Mouse (Mus musculus) adrenal gland, adult 10 weeks (tissue): ENCODE results near the gene Kiss1r. TPM values are rescaled to one million over a fixed set of nuclear protein-coding genes. Genes with fewer than 3 reads are reported as not detected.

ENCODE experiments used
- polyA plus RNA-seq: library from polyadenylated mRNA; stranded (reverse); fragments of 350-450 nt; fragmentation: Illumina TruSeq; extraction: RNeasy Lipid Tissue Mini Kit (QIAGEN cat#74804); gene quantifications from one replicate; pipeline ENCODE4 v1.2.3, GENCODE M21; 2014; ENCODE audit warnings: low read depth, low replicate concordance

Kiss1r gene
- polyA plus RNA-seq, result not detected

GRCm38 (mm10) chr10:79916808-79917531 is at the start of gene Kiss1r:
Gene Kiss1r (plus strand): TSS chr10:79916971.

DNA sequence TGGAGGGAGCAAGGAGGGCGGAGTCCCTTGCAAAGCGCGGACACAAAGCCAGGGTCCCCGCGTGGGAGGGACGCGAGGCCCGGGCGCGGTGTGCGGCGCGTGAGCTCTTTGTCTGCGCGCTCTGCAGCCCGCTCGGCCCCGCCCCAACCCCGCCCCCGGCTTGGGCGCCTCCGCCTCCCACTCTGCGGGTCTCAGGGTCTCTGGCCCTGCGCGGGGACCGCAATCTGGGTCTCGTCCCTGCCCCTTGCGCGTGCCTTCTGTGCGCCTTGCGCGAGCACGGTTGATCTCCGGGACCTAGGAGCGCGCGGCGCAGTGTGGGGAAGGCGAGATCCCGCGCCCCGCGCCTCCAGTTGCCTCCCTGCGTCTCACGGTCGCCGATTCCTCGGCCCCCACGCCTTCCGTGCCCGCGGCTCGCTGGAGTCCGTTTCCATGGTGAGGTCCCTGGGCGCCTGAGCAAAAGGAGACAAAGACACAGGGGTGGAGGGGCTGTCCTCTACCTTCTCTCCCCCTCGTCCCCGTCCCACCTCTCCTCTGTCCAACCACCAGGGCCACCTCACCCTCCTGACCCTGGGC is 42.4 kb upstream of the Kiss1r start, which contains the start of the genes Prtn3 and Plppr3:
Gene Prtn3 (plus strand): TSS at position 187 of the 573 bp plus-strand sequence.
Gene Plppr3 (minus strand): TSS at position 345 of the 573 bp plus-strand sequence.

DNA sequence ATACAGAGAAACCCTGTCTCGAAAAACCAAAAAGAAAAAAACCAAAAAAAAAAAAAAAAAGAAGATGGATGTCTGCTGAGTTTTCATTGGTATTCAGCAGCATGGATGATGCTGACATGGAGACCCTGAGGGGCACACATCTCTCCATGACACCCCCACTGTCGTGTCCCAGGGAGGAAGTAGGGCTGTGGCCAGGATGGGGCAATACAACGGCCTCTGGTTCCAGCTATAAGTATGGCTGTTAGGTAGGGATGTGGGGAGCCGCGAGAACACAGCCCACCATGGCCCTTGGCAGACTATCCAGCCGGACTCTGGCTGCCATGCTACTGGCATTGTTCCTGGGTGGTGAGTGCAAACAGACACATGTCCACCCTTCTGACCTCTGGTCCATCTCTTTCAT is 30.7 kb upstream of the Kiss1r start, which contains the start of gene Elane:
Gene Elane (plus strand): TSS at position 194 of the 400 bp plus-strand sequence.

GRCm38 (mm10) chr10:79890670-79891069 is 26.1 kb upstream of the Kiss1r start, which contains the start of gene Cfd:
Gene Cfd (plus strand): TSS chr10:79890853.

DNA sequence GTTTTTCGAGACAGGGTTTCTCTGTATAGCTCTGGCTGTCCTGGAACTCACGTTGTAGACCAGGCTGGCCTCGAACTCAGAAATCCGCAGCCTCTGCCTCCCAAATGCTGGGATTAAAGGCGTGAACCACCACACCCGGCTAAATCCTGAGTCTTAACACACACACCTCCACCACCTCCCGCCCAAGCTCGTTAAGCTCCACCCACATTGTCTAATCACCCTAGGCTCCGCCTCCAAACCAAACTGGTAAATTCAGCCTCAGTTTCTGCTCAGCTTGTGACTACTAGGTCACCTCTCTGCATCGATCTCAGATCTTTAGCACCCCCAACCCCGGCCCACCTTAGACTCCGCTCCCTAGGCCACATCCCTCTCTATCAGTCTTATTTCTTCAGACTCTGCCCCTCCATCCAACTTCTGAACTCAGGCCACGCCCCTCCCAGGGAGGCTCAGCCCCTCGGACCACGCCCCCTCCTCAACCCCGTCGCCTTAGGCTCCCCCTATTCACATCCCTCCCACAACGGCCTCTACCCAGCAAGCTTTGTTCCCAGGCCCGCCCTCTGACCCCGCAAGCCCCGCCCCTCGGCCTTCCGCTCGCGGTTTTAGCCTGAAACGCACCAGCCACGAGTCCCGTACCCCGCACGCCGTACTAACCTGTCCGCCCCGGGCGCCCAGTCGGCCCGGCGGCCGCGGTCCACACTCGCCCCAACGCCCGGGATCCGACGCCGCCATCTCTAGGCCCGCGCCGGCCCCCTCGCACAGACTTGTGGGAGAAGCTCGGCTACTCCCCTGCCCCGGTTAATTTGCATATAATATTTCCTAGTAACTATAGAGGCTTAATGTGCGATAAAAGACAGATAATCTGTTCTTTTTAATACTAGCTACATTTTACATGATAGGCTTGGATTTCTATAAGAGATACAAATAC is 8.3 kb upstream of the Kiss1r start, which contains the start of gene Med16:
Gene Med16 (minus strand): TSS at position 757 of the 925 bp plus-strand sequence.

GRCm38 (mm10) chr10:79910556-79910955 is 6.2 kb upstream of the Kiss1r start, which contains the start of gene Gm26602:
Gene Gm26602 (plus strand): TSS chr10:79910856.

GRCm38 (mm10) chr10:79920958-79921535 is 4.3 kb downstream of the Kiss1r start, which contains the start of gene R3hdm4:
Gene R3hdm4 (minus strand): TSS chr10:79921208.

GRCm38 (mm10) chr10:79926491-79927323 is 9.9 kb downstream of the Kiss1r start, which contains the start of gene Arid3a:
Gene Arid3a (plus strand): TSS chr10:79927043.

DNA sequence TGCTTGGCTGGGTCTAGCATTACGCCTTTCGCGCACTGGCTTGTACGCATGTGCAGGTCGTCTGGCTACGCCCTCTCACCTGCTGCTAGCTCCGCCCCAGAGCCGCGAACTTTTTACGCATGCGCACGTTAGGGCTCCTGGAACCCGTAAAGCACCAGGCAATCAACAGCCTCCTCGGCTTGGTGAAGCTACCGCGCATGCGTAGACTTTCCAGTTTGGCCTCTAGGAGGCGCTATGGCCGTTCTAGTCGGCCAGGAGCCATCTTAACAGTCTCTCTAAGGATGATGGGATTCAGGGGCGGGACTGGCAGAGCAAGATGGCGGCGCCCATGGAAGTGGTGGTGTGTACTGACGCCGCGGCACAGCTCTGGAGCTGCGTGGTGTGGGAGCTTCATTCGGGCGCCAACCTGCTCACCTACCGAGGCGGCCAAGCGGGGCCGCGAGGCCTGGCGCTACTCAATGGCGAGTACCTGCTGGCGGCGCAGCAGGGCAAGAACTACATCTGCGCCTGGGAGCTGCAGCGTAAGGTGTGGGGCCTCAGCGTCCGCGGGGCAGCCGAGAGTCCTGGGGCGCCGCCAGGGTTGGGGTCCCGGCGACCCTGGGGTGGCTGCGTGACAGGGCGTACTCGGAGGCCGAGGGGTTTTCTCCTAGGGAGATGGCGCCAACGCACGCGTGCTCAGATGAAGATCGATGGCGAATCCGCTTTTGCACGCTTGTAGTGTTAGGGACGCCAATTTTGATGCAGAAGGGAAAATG is 43.3 kb downstream of the Kiss1r start, which contains the start of gene Wdr18:
Gene Wdr18 (plus strand): TSS at position 306 of the 755 bp plus-strand sequence.

GRCm38 (mm10) chr10:79970415-79971182 is 53.8 kb downstream of the Kiss1r start, which contains the start of gene Grin3b:
Gene Grin3b (plus strand): TSS chr10:79970715.

Other genes with a start within 250 kb of the Kiss1r start
- gene Tpgs1, start 247.6 kb upstream of the Kiss1r start, polyA plus RNA-seq, result not detected
- not detected for gene Cdc34, start 234.8 kb upstream of the Kiss1r start, polyA plus RNA-seq
- not detected for gene Gzmm, start 228.0 kb upstream of the Kiss1r start, polyA plus RNA-seq
- 289 TPM for gene Bsg, start 212.5 kb upstream of the Kiss1r start, polyA plus RNA-seq
- gene Hcn2, start 200.3 kb upstream of the Kiss1r start, polyA plus RNA-seq, result not detected
- not detected for gene Polrmt, start 170.4 kb upstream of the Kiss1r start, polyA plus RNA-seq
- gene Fgf22, start 161.9 kb upstream of the Kiss1r start, polyA plus RNA-seq, result not detected
- 0.58 TPM for gene Rnf126, start 150.0 kb upstream of the Kiss1r start, polyA plus RNA-seq
- gene Fstl3, start 139.7 kb upstream of the Kiss1r start, polyA plus RNA-seq, result 6.9 TPM
- gene Prss57, start 126.0 kb upstream of the Kiss1r start, polyA plus RNA-seq, result not detected
- 0.93 TPM for gene Palm, start 123.4 kb upstream of the Kiss1r start, polyA plus RNA-seq
- gene Misp, start 96.0 kb upstream of the Kiss1r start, polyA plus RNA-seq, result not detected
- gene Ptbp1, start 62.5 kb upstream of the Kiss1r start, polyA plus RNA-seq, result 69.8 TPM
- not detected for gene Prtn3, start 42.5 kb upstream of the Kiss1r start, polyA plus RNA-seq
- gene Plppr3, start 42.3 kb upstream of the Kiss1r start, polyA plus RNA-seq, result not detected
- not detected for gene Elane, start 30.7 kb upstream of the Kiss1r start, polyA plus RNA-seq
- 14.9 TPM for gene Cfd, start 26.1 kb upstream of the Kiss1r start, polyA plus RNA-seq
- not detected for gene Med16, start 8.0 kb upstream of the Kiss1r start, polyA plus RNA-seq
- not detected for gene Gm26602, start 6.1 kb upstream of the Kiss1r start, polyA plus RNA-seq
- gene R3hdm4, start 4.2 kb downstream of the Kiss1r start, polyA plus RNA-seq, result 8.8 TPM
- gene Arid3a, start 10.1 kb downstream of the Kiss1r start, polyA plus RNA-seq, result 1.9 TPM
- gene Wdr18, start 43.2 kb downstream of the Kiss1r start, polyA plus RNA-seq, result 1.2 TPM
- not detected for gene Grin3b, start 53.7 kb downstream of the Kiss1r start, polyA plus RNA-seq
- gene Tmem259, start 67.4 kb downstream of the Kiss1r start, polyA plus RNA-seq, result 0.64 TPM
- gene Cnn2, start 71.6 kb downstream of the Kiss1r start, polyA plus RNA-seq, result 4.3 TPM
- 0.58 TPM for gene Abca7, start 79.5 kb downstream of the Kiss1r start, polyA plus RNA-seq
- not detected for gene Arhgap45, start 99.7 kb downstream of the Kiss1r start, polyA plus RNA-seq
- gene Polr2e, start 122.8 kb downstream of the Kiss1r start, polyA plus RNA-seq, result 0.64 TPM
- 76.0 TPM for gene Gpx4, start 130.2 kb downstream of the Kiss1r start, polyA plus RNA-seq
- gene Sbno2, start 188.6 kb downstream of the Kiss1r start, polyA plus RNA-seq, result 1.3 TPM
- 8.0 TPM for gene Stk11, start 198.8 kb downstream of the Kiss1r start, polyA plus RNA-seq
- 0.70 TPM for gene Atp5d, start 221.7 kb downstream of the Kiss1r start, polyA plus RNA-seq
- gene Cbarp, start 223.9 kb downstream of the Kiss1r start, polyA plus RNA-seq, result 1.5 TPM
- gene Midn, start 231.3 kb downstream of the Kiss1r start, polyA plus RNA-seq, result 7.6 TPM
- gene Cirbp, start 249.0 kb downstream of the Kiss1r start, polyA plus RNA-seq, result 21.3 TPM